Mouse (Mus musculus) ES-E14 (cell line): Measurements from ENCODE around the gene Ntn1. TPM values are rescaled to one million over a fixed set of nuclear protein-coding genes. Genes with fewer than 3 reads are reported as not detected.

Source experiments
- DNase-seq: peaks from one replicate; pipeline ENCODE4 v3.0.0-alpha.2; 2013; ENCODE audit warnings: low read depth, low spot score
- H3K27ac ChIP-seq: 2 replicates; pipeline ENCODE4 v1.5.1; 2012; ENCODE audit warnings: low read depth, mild to moderate bottlenecking, low read length, moderate library complexity, mixed read lengths; ENCODE audit not compliant: poor library complexity, insufficient read depth, severe bottlenecking
- H3K36me3 ChIP-seq: 2 replicates; pipeline ENCODE4 v1.6.1; 2012; ENCODE audit warnings: mild to moderate bottlenecking, low read length, moderate library complexity, mixed read lengths; ENCODE audit not compliant: control insufficient read depth, poor library complexity, insufficient read depth, severe bottlenecking
- H3K4me1 ChIP-seq, 2 experiments: fragments of 150-350 bp in 1 of 2; sonication (generic) in 1 of 2; 2 replicates each; pipeline ENCODE4 v1.6.1; 2012; ENCODE audit warnings: low read length in 2 of 2, mild to moderate bottlenecking in 1 of 2, mixed read lengths in 1 of 2; ENCODE audit not compliant: control insufficient read depth in 2 of 2, insufficient read depth in 2 of 2, poor library complexity in 1 of 2
- H3K4me3 ChIP-seq, 2 experiments: fragments of 150-350 bp in 1 of 2; sonication (generic) in 1 of 2; 2 replicates each; pipeline ENCODE4 v1.5.1; 2012; ENCODE audit warnings: low read length in 2 of 2, low read depth in 1 of 2, mild to moderate bottlenecking in 1 of 2, mixed read lengths in 1 of 2; ENCODE audit not compliant: insufficient read depth in 1 of 2, poor library complexity in 1 of 2, severe bottlenecking in 1 of 2
- H3K9ac ChIP-seq: 2 replicates; pipeline ENCODE4 v1.6.1; 2012; ENCODE audit warnings: low read depth, mild to moderate bottlenecking, low read length, mixed read lengths; ENCODE audit not compliant: poor library complexity, insufficient read depth, severe bottlenecking
- H3K9me3 ChIP-seq: fragments of 150-350 bp; sonication (generic); 2 replicates; pipeline ENCODE4 v1.6.1; 2012; ENCODE audit warnings: low read depth, mild to moderate bottlenecking, low read length; ENCODE audit not compliant: control insufficient read depth, insufficient read depth
- CHD2 ChIP-seq: IDR thresholded peaks from 2 replicates; pipeline ENCODE4 v1.6.1; 2014; ENCODE audit warnings: mild to moderate bottlenecking, low read depth, low read length, inconsistent platforms
- HCFC1 ChIP-seq: IDR thresholded peaks from 2 replicates; pipeline ENCODE4 v1.6.1; 2012; ENCODE audit warnings: low read length, inconsistent platforms, borderline replicate concordance; ENCODE audit not compliant: insufficient read depth
- MAFK ChIP-seq: IDR thresholded peaks from 2 replicates; pipeline ENCODE4 v1.6.1; 2014; ENCODE audit warnings: mild to moderate bottlenecking, low read depth, low read length, inconsistent platforms; ENCODE audit not compliant: insufficient read depth
- ZC3H11A ChIP-seq: IDR thresholded peaks from 2 replicates; pipeline ENCODE4 v1.6.1; 2012; ENCODE audit warnings: low read depth, mild to moderate bottlenecking, inconsistent platforms, low read length, borderline replicate concordance
- ZNF384 ChIP-seq: IDR thresholded peaks from 2 replicates; pipeline ENCODE4 v1.6.1; 2012; ENCODE audit warnings: low read depth, low read length, inconsistent platforms
- in situ Hi-C, 2 experiments: fragments of 600-800 bp; cut with MboI; formaldehyde crosslinking; loops; one replicate each; pipeline ENCODE4 v1.15.1; 2025; ENCODE audit warnings: low sequenced_read_pairs in 2 of 2, inconsistent platforms in 1 of 2; ENCODE audit not compliant: unreplicated experiment in 2 of 2
- total RNA-seq: library from RNA; depleted of rRNA; stranded (reverse); fragments of 300-350 nt; gene quantifications from 2 replicates; pipeline ENCODE4 v1.2.3, GENCODE M21; 2012

Ntn1 gene
- total RNA-seq, 1 experiment: 22.6 TPM

DNA sequence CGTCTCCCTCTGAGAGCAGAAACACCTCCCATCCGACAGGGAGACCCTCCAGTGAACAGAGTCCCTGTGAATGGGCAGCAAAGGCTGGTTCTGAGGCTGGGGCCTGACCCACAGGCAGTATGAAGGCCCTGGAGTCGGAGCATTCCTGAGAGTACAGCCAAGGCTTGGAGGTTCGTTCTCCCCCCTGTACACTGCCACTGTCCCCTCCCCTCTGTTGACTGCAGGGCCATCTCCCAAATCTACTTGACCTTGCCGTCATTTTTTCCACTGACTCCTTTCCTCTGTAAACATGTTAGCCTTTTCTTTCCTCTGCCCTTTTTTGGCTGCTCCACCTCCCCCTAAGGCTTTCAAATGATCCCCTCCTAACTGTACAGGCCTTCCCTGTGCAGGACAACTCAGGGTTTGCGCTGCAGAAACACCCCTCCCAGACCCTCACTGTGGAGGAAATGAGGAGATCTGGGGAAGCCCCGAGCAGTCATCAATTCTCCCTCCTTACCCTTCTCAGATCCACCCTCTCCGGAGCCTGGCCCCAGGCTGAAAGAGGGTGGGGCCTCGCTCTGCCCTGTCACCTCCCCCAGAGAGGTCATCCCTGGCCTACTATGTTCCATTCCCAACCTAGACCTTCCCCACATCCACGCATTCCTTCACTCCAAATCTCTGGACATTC lies 114.3 kb downstream of the Ntn1 start:
- H3K9ac ChIP-seq: no peak overlapping the region
- peaks cover 0 to 12% of the 10 kb centered on the region in 2 experiments; a peak in 2 of 4 replicates for H3K4me1 ChIP-seq
- in situ Hi-C loops: no loop called here
- H3K4me3 ChIP-seq: no peak overlapping the region
- TF ChIP-seq MAFK (no peak), ZNF384 (no peak), HCFC1 (no peak), ZC3H11A (no peak), CHD2 (no peak)
- 0 out of 2 replicates have a peak overlapping the region, but pooled peaks have one; percentile 5 for H3K27ac ChIP-seq
- H3K36me3 ChIP-seq: no peaks in the 10 kb centered on the region
- H3K9me3 ChIP-seq: no peaks in the 10 kb centered on the region
- peak; percentile 50 for DNase-seq

DNA sequence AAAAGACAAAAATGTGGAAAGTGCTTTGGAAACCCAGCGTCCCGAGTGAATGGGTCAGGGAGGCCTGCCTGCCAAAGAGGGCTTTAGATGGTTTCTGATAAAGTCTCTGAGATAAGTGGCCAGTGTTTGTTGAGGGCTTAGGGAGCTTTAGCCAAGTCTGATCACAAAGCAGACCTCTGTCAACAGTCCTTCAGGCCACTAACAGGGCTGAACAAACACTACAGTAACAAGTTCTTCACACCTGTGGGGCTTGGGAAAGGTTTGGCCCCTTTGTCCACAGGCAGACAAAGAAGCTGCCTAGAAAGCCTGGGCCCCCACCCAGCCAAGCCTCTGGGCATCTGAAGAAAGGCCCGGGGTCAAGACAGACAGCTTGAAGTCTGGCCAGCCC lies 114.9 kb downstream of the Ntn1 start:
- TF ChIP-seq CHD2 (no peak), HCFC1 (no peak), ZC3H11A (no peak), ZNF384 (no peak), MAFK (no peak)
- no peak overlapping the region for H3K27ac ChIP-seq
- no peaks in the 10 kb centered on the region for H3K36me3 ChIP-seq
- H3K4me3 ChIP-seq: no peak overlapping the region
- H3K4me1 ChIP-seq: peaks cover 0 to 12% of the 10 kb centered on the region in 2 experiments; a peak in 2 of 4 replicates
- no peaks in the 10 kb centered on the region for H3K9me3 ChIP-seq
- no peak overlapping the region for H3K9ac ChIP-seq
- no peak for DNase-seq
- in situ Hi-C loops: no loop called here

DNA sequence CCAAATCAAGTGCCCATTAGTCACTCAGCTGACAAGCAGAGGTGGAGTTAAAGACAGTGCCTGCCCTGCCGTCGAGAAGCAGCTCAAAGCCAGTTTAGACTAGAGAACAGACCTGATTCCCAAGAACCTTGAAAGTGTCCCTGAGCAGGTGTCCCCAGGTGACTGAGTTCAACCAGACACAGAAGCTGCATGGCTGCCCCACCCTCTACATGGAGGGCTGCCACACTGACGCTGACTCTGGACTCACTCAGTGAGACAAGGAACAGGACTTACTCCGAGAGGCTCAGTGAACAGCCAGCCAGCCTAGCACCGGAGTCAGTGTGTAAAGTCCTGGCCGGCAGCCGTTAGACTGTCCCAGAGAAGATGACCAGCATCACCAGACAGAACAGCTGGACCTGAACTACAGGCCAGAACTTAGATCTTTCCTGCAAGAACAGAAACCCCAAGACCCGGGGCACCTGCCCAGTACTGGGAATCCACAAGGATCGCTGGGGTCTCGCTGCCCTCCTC lies 120.6 kb downstream of the Ntn1 start:
- no peak overlapping the region for H3K4me3 ChIP-seq
- no peak overlapping the region for H3K9ac ChIP-seq
- no peaks in the 10 kb centered on the region; the same call in 1 of the 2 replicates for H3K36me3 ChIP-seq
- TF ChIP-seq MAFK (no peak), ZNF384 (no peak)
- in situ Hi-C loops: no loop called here
- no peak overlapping the region for H3K27ac ChIP-seq
- H3K4me1 ChIP-seq: peaks cover 2 to 15% of the 10 kb centered on the region in 2 experiments; a peak in 1 of 4 replicates
- DNase-seq: no peak
- no peaks in the 10 kb centered on the region for H3K9me3 ChIP-seq

DNA sequence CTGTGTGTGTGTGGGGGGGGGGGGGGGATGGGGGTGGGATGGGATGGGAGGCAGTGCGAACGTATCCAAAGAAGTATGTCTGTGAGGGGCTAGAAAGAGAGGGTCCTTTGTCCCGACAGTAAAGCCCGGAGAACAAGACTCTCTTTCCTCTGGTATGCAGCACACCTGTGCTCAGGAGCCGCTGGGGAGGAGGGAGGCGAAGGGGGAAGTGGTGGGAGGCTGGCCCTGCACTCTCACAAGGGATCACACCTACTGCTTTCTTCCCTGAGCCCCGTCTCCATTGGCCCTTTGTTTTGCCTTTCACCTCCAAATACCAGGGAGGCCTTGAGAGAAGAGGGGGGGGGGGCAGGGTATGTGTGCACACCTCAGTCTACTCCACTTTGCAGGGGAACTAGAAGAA lies 123.7 kb downstream of the Ntn1 start:
- peaks cover 2 to 15% of the 10 kb centered on the region in 2 experiments; a peak in 2 of 4 replicates for H3K4me1 ChIP-seq
- H3K9ac ChIP-seq: no peak overlapping the region
- TF ChIP-seq CHD2: no peak
- no peak for TF ChIP-seq ZC3H11A
- no peak for TF ChIP-seq MAFK
- no peak for TF ChIP-seq HCFC1
- TF ChIP-seq ZNF384: no peak
- H3K27ac ChIP-seq: no peak overlapping the region
- DNase-seq: no peak
- no peaks in the 10 kb centered on the region for H3K9me3 ChIP-seq
- H3K4me3 ChIP-seq: no peak overlapping the region
- in situ Hi-C loops: no loop called here
- no peaks in the 10 kb centered on the region; the same call in 1 of the 2 replicates for H3K36me3 ChIP-seq

DNA sequence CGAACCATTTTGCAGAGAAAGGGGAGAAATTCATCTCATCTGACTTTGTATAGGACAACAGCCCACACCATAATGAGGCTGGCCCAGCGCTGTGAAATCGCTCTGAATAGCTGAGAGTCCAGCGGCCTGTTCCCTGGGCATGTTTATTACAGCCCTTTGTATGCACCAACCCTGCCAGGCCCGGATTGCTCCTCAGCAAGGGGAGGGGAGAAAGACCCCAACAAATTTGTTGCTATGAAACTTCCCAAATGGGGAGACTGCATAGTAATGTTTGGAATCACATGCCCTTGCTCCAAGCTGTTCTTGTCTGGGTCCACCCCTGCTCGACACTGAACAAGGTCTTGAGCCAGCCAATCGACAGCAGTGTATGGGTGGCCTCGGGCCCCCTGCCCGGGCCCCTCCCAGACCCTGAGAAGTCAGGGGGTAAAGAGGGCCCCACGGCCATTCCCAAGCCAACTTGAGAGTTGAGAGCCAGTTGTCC lies 126.3 kb downstream of the Ntn1 start:
- TF ChIP-seq CHD2: no peak
- no peak for TF ChIP-seq MAFK
- TF ChIP-seq ZC3H11A: no peak
- TF ChIP-seq HCFC1: no peak
- Histone ChIP-seq H3K27ac (no peak overlapping the region), H3K4me3 (no peak overlapping the region), H3K9ac (no peak overlapping the region), H3K9me3 (no peaks in the 10 kb centered on the region), H3K36me3 (peaks cover 4% of the 10 kb centered on the region; the same call in 1 of the 2 replicates), H3K4me1 (peaks cover 2 to 14% of the 10 kb centered on the region in 2 experiments; a peak in 2 of 4 replicates)
- in situ Hi-C loops: no loop called here
- no peak for DNase-seq
